Mouse (Mus musculus) ES-E14 (cell line): ENCODE results near the gene Dlg2. TPM values are rescaled to one million over a fixed set of nuclear protein-coding genes. Genes with fewer than 3 reads are reported as not detected.

ENCODE experiments used
- DNase-seq: peaks from one replicate; pipeline ENCODE4 v3.0.0-alpha.2; 2013; ENCODE audit warnings: low read depth, low spot score
- H3K27ac ChIP-seq: 2 replicates; pipeline ENCODE4 v1.5.1; 2012; ENCODE audit warnings: low read depth, mild to moderate bottlenecking, low read length, moderate library complexity, mixed read lengths; ENCODE audit not compliant: poor library complexity, insufficient read depth, severe bottlenecking
- H3K36me3 ChIP-seq: 2 replicates; pipeline ENCODE4 v1.6.1; 2012; ENCODE audit warnings: mild to moderate bottlenecking, low read length, moderate library complexity, mixed read lengths; ENCODE audit not compliant: control insufficient read depth, poor library complexity, insufficient read depth, severe bottlenecking
- H3K4me1 ChIP-seq, 2 experiments: fragments of 150-350 bp in 1 of 2; sonication (generic) in 1 of 2; 2 replicates each; pipeline ENCODE4 v1.6.1; 2012; ENCODE audit warnings: low read length in 2 of 2, mild to moderate bottlenecking in 1 of 2, mixed read lengths in 1 of 2; ENCODE audit not compliant: control insufficient read depth in 2 of 2, insufficient read depth in 2 of 2, poor library complexity in 1 of 2
- H3K4me3 ChIP-seq, 2 experiments: fragments of 150-350 bp in 1 of 2; sonication (generic) in 1 of 2; 2 replicates each; pipeline ENCODE4 v1.5.1; 2012; ENCODE audit warnings: low read length in 2 of 2, low read depth in 1 of 2, mild to moderate bottlenecking in 1 of 2, mixed read lengths in 1 of 2; ENCODE audit not compliant: insufficient read depth in 1 of 2, poor library complexity in 1 of 2, severe bottlenecking in 1 of 2
- H3K9ac ChIP-seq: 2 replicates; pipeline ENCODE4 v1.6.1; 2012; ENCODE audit warnings: low read depth, mild to moderate bottlenecking, low read length, mixed read lengths; ENCODE audit not compliant: poor library complexity, insufficient read depth, severe bottlenecking
- H3K9me3 ChIP-seq: fragments of 150-350 bp; sonication (generic); 2 replicates; pipeline ENCODE4 v1.6.1; 2012; ENCODE audit warnings: low read depth, mild to moderate bottlenecking, low read length; ENCODE audit not compliant: control insufficient read depth, insufficient read depth
- CHD2 ChIP-seq: IDR thresholded peaks from 2 replicates; pipeline ENCODE4 v1.6.1; 2014; ENCODE audit warnings: mild to moderate bottlenecking, low read depth, low read length, inconsistent platforms
- HCFC1 ChIP-seq: IDR thresholded peaks from 2 replicates; pipeline ENCODE4 v1.6.1; 2012; ENCODE audit warnings: low read length, inconsistent platforms, borderline replicate concordance; ENCODE audit not compliant: insufficient read depth
- MAFK ChIP-seq: IDR thresholded peaks from 2 replicates; pipeline ENCODE4 v1.6.1; 2014; ENCODE audit warnings: mild to moderate bottlenecking, low read depth, low read length, inconsistent platforms; ENCODE audit not compliant: insufficient read depth
- ZC3H11A ChIP-seq: IDR thresholded peaks from 2 replicates; pipeline ENCODE4 v1.6.1; 2012; ENCODE audit warnings: low read depth, mild to moderate bottlenecking, inconsistent platforms, low read length, borderline replicate concordance
- ZNF384 ChIP-seq: IDR thresholded peaks from 2 replicates; pipeline ENCODE4 v1.6.1; 2012; ENCODE audit warnings: low read depth, low read length, inconsistent platforms
- in situ Hi-C, 2 experiments: fragments of 600-800 bp; cut with MboI; formaldehyde crosslinking; loops; one replicate each; pipeline ENCODE4 v1.15.1; 2025; ENCODE audit warnings: low sequenced_read_pairs in 2 of 2, inconsistent platforms in 1 of 2; ENCODE audit not compliant: unreplicated experiment in 2 of 2
- total RNA-seq: library from RNA; depleted of rRNA; stranded (reverse); fragments of 300-350 nt; gene quantifications from 2 replicates; pipeline ENCODE4 v1.2.3, GENCODE M21; 2012

Gene Dlg2
- total RNA-seq, 1 experiment = 0.13 TPM

GRCm38 (mm10) chr7:91790949-91791564, 1314.6 kb downstream of the Dlg2 start:
- TF ChIP-seq CHD2 = no peak
- TF ChIP-seq ZNF384 = no peak
- TF ChIP-seq MAFK = no peak
- TF ChIP-seq ZC3H11A = no peak
- TF ChIP-seq HCFC1 = no peak
- H3K4me3 ChIP-seq = no peak overlapping the region
- in situ Hi-C loops = no loop called here

GRCm38 (mm10) chr7:91806632-91807031, 1330.2 kb downstream of the Dlg2 start:
- Histone ChIP-seq H3K9ac (no peak overlapping the region), H3K36me3 (no peaks in the 10 kb centered on the region), H3K9me3 (no peaks in the 10 kb centered on the region), H3K27ac (no peak overlapping the region), H3K4me3 (no peak overlapping the region), H3K4me1 (no peaks in the 10 kb centered on the region)
- TF ChIP-seq MAFK (no peak), ZC3H11A (no peak), CHD2 (no peak), ZNF384 (no peak), HCFC1 (no peak)
- in situ Hi-C loops = no loop called here
- DNase-seq = no peak

More at GRCm38 (mm10) chr7:91790949-91791564, 1314.6 kb downstream of the Dlg2 start:
- H3K4me1 ChIP-seq = no peaks in the 10 kb centered on the region
- H3K36me3 ChIP-seq = no peaks in the 10 kb centered on the region
- H3K9ac ChIP-seq = no peak overlapping the region
- H3K27ac ChIP-seq = no peak overlapping the region
- no peaks in the 10 kb centered on the region for H3K9me3 ChIP-seq
- no peak for DNase-seq

- no peak overlapping the region for H3K4me3 ChIP-seq
- in situ Hi-C loops = no loop called here
- H3K27ac ChIP-seq = no peak overlapping the region
- no peaks in the 10 kb centered on the region for H3K4me1 ChIP-seq
- DNase-seq = no peak
- H3K9ac ChIP-seq = no peak overlapping the region
- TF ChIP-seq ZC3H11A = no peak
- TF ChIP-seq HCFC1 = no peak
- TF ChIP-seq CHD2 = no peak
- no peaks in the 10 kb centered on the region for H3K36me3 ChIP-seq
- no peaks in the 10 kb centered on the region for H3K9me3 ChIP-seq
These were observed 1334.3 kb downstream of the Dlg2 start for GRCm38 (mm10) chr7:91810774-91811173.

GRCm38 (mm10) chr7:91818004-91818403, 1341.5 kb downstream of the Dlg2 start:
- no peaks in the 10 kb centered on the region for H3K9me3 ChIP-seq
- in situ Hi-C loops = no loop called here
- H3K27ac ChIP-seq = no peak overlapping the region
- no peak overlapping the region for H3K9ac ChIP-seq
- no peaks in the 10 kb centered on the region for H3K4me1 ChIP-seq
- TF ChIP-seq CHD2 (no peak), ZC3H11A (no peak), MAFK (no peak), ZNF384 (no peak), HCFC1 (no peak)
- no peak overlapping the region for H3K4me3 ChIP-seq
- DNase-seq = no peak
- no peaks in the 10 kb centered on the region for H3K36me3 ChIP-seq

GRCm38 (mm10) chr7:91832207-91832606, 1355.7 kb downstream of the Dlg2 start:
- Histone ChIP-seq H3K4me3 (no peak overlapping the region), H3K9ac (no peak overlapping the region), H3K27ac (no peak overlapping the region), H3K9me3 (no peaks in the 10 kb centered on the region), H3K36me3 (no peaks in the 10 kb centered on the region), H3K4me1 (no peaks in the 10 kb centered on the region)
- in situ Hi-C loops = no loop called here
- no peak for DNase-seq
- TF ChIP-seq MAFK (no peak), CHD2 (no peak), ZC3H11A (no peak), ZNF384 (no peak), HCFC1 (no peak)
